Mouse (Mus musculus): ENCODE measurements around the gene Nutf2-ps1.
A peak's percentile ranks its signal among the peaks of the same experiment; 100 is the strongest.
"Not testable (repeated sequence)": the region's sequence is repeated elsewhere in the genome, so short reads cannot be mapped to it uniquely, and the experiment has no call there.

The Nutf2-ps1 gene

GRCm38 (mm10) chr19:53588968-53589367 is at the start of gene Nutf2-ps1:
Nutf2-ps1 (minus strand) TSS chr19:53589068.
- not testable (repeated sequence) for DNase-seq (ENCODE audit: low read depth)

GRCm38 (mm10) chr19:53638041-53638440 is 49.2 kb upstream of the Nutf2-ps1 start:
- peak; percentile 57 for DNase-seq (ENCODE audit: low read depth)

GRCm38 (mm10) chr19:53621681-53622080 is 32.8 kb upstream of the Nutf2-ps1 start:
- DNase-seq (ENCODE audit: low read depth), result no peak

GRCm38 (mm10) chr19:53608921-53609320 is 20.1 kb upstream of the Nutf2-ps1 start:
- DNase-seq (ENCODE audit: low read depth), result no peak

GRCm38 (mm10) chr19:53601363-53601655 is 12.4 kb upstream of the Nutf2-ps1 start:
- peak; percentile 54 for DNase-seq (ENCODE audit: low read depth)

GRCm38 (mm10) chr19:53600549-53601362 is 11.9 kb upstream of the Nutf2-ps1 start:
- peak; percentile 70 for DNase-seq (ENCODE audit: low read depth)

GRCm38 (mm10) chr19:53599757-53600539 is 11.1 kb upstream of the Nutf2-ps1 start, which contains the start of gene Smc3:
Smc3 (plus strand) TSS chr19:53600398.
- peak; percentile 99 for DNase-seq (ENCODE audit: low read depth)

GRCm38 (mm10) chr19:53596723-53597474 is 8.0 kb upstream of the Nutf2-ps1 start:
- DNase-seq (ENCODE audit: low read depth), result no peak

- not testable (repeated sequence) for DNase-seq (ENCODE audit: low read depth)
Observed at GRCm38 (mm10) chr19:53587686-53588085, 1.2 kb downstream of the Nutf2-ps1 start.

- DNase-seq (ENCODE audit: low read depth), result not testable (repeated sequence)
Observed at GRCm38 (mm10) chr19:53580271-53580670, 8.6 kb downstream of the Nutf2-ps1 start.

GRCm38 (mm10) chr19:53578597-53579252 is 10.1 kb downstream of the Nutf2-ps1 start:
- DNase-seq (ENCODE audit: low read depth), result peak; percentile 92

GRCm38 (mm10) chr19:53577025-53577800 is 11.7 kb downstream of the Nutf2-ps1 start:
- no peak for DNase-seq (ENCODE audit: low read depth)

GRCm38 (mm10) chr19:53576061-53576460 is 12.8 kb downstream of the Nutf2-ps1 start:
- DNase-seq (ENCODE audit: low read depth), result no peak

GRCm38 (mm10) chr19:53575296-53576010 is 13.4 kb downstream of the Nutf2-ps1 start:
- DNase-seq (ENCODE audit: low read depth), result no peak

GRCm38 (mm10) chr19:53574546-53574945 is 14.3 kb downstream of the Nutf2-ps1 start:
- DNase-seq (ENCODE audit: low read depth), result no peak

- DNase-seq (ENCODE audit: low read depth), result no peak
Observed at GRCm38 (mm10) chr19:53574131-53574530, 14.7 kb downstream of the Nutf2-ps1 start.

- DNase-seq (ENCODE audit: low read depth), result no peak
Observed at GRCm38 (mm10) chr19:53573151-53573550, 15.7 kb downstream of the Nutf2-ps1 start.

- no peak for DNase-seq (ENCODE audit: low read depth)
Observed at GRCm38 (mm10) chr19:53572607-53573006, 16.3 kb downstream of the Nutf2-ps1 start.

- peak; percentile 51 for DNase-seq (ENCODE audit: low read depth)
Observed at GRCm38 (mm10) chr19:53571501-53572428, 17.1 kb downstream of the Nutf2-ps1 start.
